Mouse (Mus musculus) megakaryocyte, embryonic 14.5 days (primary cell): ENCODE results near the gene Ubqln4. TPM values are rescaled to one million over a fixed set of nuclear protein-coding genes. Genes with fewer than 3 reads are reported as not detected.
"Not testable (repeated sequence)": the region's sequence is repeated elsewhere in the genome, so short reads cannot be mapped to it uniquely, and the experiment has no call there.

ENCODE experiments used
- H3K27me3 ChIP-seq: replicated peaks from 2 replicates; pipeline ENCODE3; 2012; ENCODE audit warnings: inconsistent platforms
- H3K36me3 ChIP-seq: replicated peaks from 2 replicates; pipeline ENCODE3; 2012; ENCODE audit warnings: low read length, inconsistent platforms, mixed read lengths
- H3K4me1 ChIP-seq: 2 replicates; pipeline ENCODE4 v1.6.1; 2012; ENCODE audit warnings: inconsistent platforms
- H3K4me3 ChIP-seq: replicated peaks from 2 replicates; pipeline ENCODE3; 2012; ENCODE audit warnings: moderate library complexity, mild to moderate bottlenecking, inconsistent platforms
- H3K9me3 ChIP-seq: 2 replicates; pipeline ENCODE4 v1.6.1; 2012; ENCODE audit warnings: inconsistent platforms
- FLI1 ChIP-seq: IDR thresholded peaks from 2 replicates; pipeline ENCODE4 v1.6.1; 2012; ENCODE audit warnings: low read length, inconsistent platforms, mixed read lengths
- GATA1 ChIP-seq: IDR thresholded peaks from 3 replicates; pipeline ENCODE4 v1.6.1; 2012; ENCODE audit warnings: mixed read lengths, low read length, inconsistent platforms, borderline replicate concordance
- polyA plus RNA-seq: library from polyadenylated mRNA; stranded (reverse); fragments of >175 nt; gene quantifications from 2 replicates; pipeline ENCODE4 v1.2.3, GENCODE M21; 2012; ENCODE audit warnings: low replicate concordance; ENCODE audit not compliant: insufficient read depth

Ubqln4 gene
- polyA plus RNA-seq, 1 experiment = 26.1 TPM

DNA sequence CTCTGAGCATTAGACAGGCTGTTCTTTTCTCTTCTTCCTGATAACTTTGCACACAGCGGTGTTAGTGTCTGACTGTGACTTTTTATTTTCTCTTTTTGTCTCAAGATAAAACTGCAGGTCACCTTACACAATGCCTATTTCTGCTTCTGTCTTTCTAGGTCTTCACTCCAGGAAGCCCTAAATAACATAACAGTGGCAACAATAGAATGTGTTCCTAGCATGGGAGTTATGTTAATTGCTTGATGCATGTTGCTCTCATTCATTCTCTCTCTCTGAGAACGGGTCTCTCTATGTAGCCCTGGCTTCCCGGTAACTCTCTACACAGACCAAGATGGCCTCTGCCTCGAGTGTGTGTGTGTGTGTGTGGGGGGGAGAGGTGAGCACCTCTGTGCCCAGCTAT is 48.9 kb downstream of the Ubqln4 start:
- Histone ChIP-seq H3K27me3 (no peaks in the 10 kb centered on the region), H3K4me1 (peaks cover 45% of the 10 kb centered on the region), H3K9me3 (no peaks in the 10 kb centered on the region), H3K36me3 (no peaks in the 10 kb centered on the region), H3K4me3 (no peak overlapping the region)
- TF ChIP-seq FLI1 = no peak
- no peak for TF ChIP-seq GATA1

- TF ChIP-seq FLI1 (no peak), GATA1 (no peak)
- no peaks in the 10 kb centered on the region for H3K36me3 ChIP-seq
- no peaks in the 10 kb centered on the region for H3K27me3 ChIP-seq
- no peaks in the 10 kb centered on the region for H3K9me3 ChIP-seq
- peaks cover 56% of the 10 kb centered on the region for H3K4me1 ChIP-seq
- H3K4me3 ChIP-seq = peak overlapping the region; percentile 3
Measured at GRCm38 (mm10) chr3:88603714-88604161, 50.2 kb downstream of the Ubqln4 start.

- no peaks in the 10 kb centered on the region for H3K27me3 ChIP-seq
- TF ChIP-seq GATA1 (no peak), FLI1 (no peak)
- peaks cover 68% of the 10 kb centered on the region for H3K4me1 ChIP-seq
- no peaks in the 10 kb centered on the region for H3K36me3 ChIP-seq
- no peak overlapping the region for H3K4me3 ChIP-seq
- no peaks in the 10 kb centered on the region for H3K9me3 ChIP-seq
Measured at GRCm38 (mm10) chr3:88604863-88605262, 51.3 kb downstream of the Ubqln4 start.

GRCm38 (mm10) chr3:88605666-88606065 is 52.1 kb downstream of the Ubqln4 start, which contains the start of gene Arhgef2:
Arhgef2 (plus strand) TSS chr3:88605966.
- not testable (repeated sequence) for H3K36me3 ChIP-seq, H3K27me3 ChIP-seq, H3K9me3 ChIP-seq
- H3K4me1 ChIP-seq = peaks cover 74% of the 10 kb centered on the region
- peak within 1 kb of the TSS; percentile 92 for H3K4me3 ChIP-seq

DNA sequence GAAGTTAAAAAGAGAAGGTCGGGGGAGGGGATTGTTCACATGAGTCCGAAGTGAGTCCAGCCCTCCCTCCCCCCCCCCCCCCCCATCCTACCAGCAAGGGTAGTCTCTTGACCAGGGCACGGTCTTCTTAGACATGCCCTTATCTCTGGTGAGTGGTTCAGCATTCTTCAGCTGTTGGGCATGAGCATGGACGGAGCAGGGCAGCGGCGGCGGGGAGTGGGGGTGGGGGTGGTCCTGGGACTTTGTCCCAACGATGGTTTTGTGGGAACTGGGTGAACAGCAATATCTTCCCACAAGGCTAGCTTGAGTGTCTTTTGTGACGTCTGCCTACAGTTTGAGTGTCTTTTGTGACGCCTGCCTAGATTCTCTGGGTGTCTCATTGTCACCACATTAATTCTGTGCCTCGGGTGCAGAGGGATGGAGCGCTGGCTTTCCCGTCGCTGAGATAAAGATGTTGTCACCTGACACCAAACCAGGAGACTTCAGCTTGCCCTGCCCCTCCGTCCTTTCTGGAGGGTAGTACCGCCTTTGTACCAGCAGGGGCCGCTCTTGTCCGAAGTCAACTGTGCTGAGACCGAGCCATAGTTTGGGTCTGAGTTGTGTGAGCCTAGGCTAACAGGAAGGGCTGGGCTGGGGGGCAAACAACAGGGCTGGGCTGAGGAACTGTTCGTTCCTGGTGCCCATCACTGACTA is 53.7 kb downstream of the Ubqln4 start:
- H3K4me1 ChIP-seq = peaks cover 81% of the 10 kb centered on the region
- H3K9me3 ChIP-seq = no peaks in the 10 kb centered on the region
- H3K4me3 ChIP-seq = peak overlapping the region; percentile 92
- no peaks in the 10 kb centered on the region for H3K27me3 ChIP-seq
- TF ChIP-seq FLI1 = no peak
- no peak for TF ChIP-seq GATA1
- peaks cover 12% of the 10 kb centered on the region for H3K36me3 ChIP-seq

- H3K36me3 ChIP-seq = peaks cover 15% of the 10 kb centered on the region
- H3K27me3 ChIP-seq = no peaks in the 10 kb centered on the region
- H3K4me1 ChIP-seq = peaks cover 77% of the 10 kb centered on the region
- TF ChIP-seq FLI1 (no peak), GATA1 (no peak)
- H3K9me3 ChIP-seq = no peaks in the 10 kb centered on the region
- peak overlapping the region; percentile 92 for H3K4me3 ChIP-seq
Measured at GRCm38 (mm10) chr3:88607758-88608138, 54.2 kb downstream of the Ubqln4 start.

DNA sequence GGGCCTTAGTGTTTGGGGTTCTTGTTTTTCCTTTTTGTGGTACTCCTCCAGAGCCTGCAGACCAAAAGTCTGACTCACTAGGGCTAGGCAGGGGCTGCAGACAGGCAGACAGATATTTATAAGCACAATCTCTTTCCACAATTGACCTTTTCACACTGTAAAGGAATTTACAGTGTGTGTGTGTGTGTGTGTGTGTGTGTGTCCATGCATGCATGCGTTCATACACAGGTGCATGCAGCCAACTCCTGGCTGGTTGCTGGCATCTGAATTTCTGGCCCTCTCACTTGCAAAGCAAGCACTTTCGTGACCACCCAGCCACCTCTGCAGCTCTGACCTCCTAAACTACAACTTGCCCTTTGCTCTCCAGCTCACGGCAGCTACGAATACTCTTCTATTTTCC is 55.5 kb downstream of the Ubqln4 start:
- peaks cover 27% of the 10 kb centered on the region for H3K36me3 ChIP-seq
- peak overlapping the region; percentile 66 for H3K4me3 ChIP-seq
- TF ChIP-seq FLI1 (no peak), GATA1 (no peak)
- H3K4me1 ChIP-seq = peaks cover 67% of the 10 kb centered on the region
- H3K9me3 ChIP-seq = no peaks in the 10 kb centered on the region
- H3K27me3 ChIP-seq = no peaks in the 10 kb centered on the region

DNA sequence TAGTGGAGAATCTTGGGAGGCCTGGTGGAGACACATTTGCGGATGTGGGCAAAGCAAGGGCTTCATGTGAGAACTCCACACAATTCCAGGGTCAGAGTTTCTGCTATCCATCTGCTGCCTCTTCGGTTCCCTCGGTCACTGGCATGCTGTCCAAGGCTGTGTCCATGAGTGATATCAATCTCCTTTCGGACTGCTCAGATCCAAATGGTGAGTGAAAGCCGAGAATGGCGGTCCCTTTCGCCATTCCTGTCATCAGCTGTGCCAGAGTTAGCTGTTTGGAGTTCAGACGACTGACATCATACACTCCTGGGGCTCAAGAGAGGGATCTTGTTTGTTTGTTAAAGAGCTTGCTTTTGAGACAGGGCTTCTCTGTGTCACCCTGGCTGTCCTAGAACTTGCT is 60.9 kb downstream of the Ubqln4 start:
- Histone ChIP-seq H3K4me1 (peaks cover 70% of the 10 kb centered on the region), H3K4me3 (no peak overlapping the region), H3K9me3 (no peaks in the 10 kb centered on the region), H3K36me3 (peaks cover 76% of the 10 kb centered on the region), H3K27me3 (no peaks in the 10 kb centered on the region)
- TF ChIP-seq FLI1 (no peak), GATA1 (no peak)

DNA sequence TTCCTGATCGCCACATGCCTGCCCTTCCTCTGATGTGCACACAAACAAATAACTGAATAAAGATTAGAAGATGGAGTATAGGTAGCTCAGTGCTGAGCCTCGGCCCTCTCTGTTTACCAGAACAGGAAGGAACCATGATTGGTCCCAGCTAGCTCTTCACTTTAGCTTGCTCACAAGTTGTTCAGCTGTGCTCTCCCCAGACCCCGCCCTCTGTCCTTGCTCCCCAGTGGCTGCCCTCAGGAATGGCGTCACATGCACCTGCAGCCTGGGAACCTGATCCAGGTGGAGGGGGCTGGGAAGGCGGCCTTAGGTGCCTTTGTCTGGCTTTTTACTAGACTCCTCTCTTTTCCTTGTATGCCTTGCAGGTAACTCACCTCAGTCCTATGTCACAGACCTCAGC is 61.6 kb downstream of the Ubqln4 start:
- Histone ChIP-seq H3K4me1 (peaks cover 70% of the 10 kb centered on the region), H3K4me3 (no peak overlapping the region), H3K36me3 (peaks cover 76% of the 10 kb centered on the region), H3K27me3 (no peaks in the 10 kb centered on the region), H3K9me3 (no peaks in the 10 kb centered on the region)
- TF ChIP-seq GATA1 = no peak
- TF ChIP-seq FLI1 = no peak

DNA sequence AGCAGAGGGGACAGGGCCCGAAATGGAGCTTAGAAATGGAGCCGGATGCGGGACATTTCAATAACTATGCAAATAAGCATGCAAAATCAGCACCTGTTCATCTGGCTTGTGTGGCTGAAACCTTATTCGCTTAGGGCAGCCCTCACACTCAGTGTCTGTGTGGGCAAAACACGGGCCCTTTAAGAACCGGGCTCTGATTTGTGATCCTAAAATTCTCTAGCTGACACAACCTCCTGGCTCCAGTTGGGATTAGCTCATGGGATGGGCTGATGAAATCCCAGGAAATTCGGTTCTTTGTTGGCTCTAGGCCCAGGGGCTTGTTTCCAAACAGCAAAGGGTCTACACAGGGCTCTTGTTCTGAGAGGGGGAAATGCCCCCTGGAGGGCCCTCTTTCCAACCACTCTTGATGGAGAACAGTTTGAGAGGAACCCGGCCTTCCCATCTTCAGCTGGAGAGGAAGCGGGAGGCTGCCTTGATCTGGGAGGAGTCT is 62.4 kb downstream of the Ubqln4 start:
- Histone ChIP-seq H3K9me3 (no peaks in the 10 kb centered on the region), H3K4me1 (peaks cover 72% of the 10 kb centered on the region), H3K4me3 (no peak overlapping the region), H3K27me3 (no peaks in the 10 kb centered on the region), H3K36me3 (peaks cover 72% of the 10 kb centered on the region)
- no peak for TF ChIP-seq FLI1
- TF ChIP-seq GATA1 = no peak
